ENCODE assay signal across 8 mouse cellular contexts in the genomic region with DNA sequence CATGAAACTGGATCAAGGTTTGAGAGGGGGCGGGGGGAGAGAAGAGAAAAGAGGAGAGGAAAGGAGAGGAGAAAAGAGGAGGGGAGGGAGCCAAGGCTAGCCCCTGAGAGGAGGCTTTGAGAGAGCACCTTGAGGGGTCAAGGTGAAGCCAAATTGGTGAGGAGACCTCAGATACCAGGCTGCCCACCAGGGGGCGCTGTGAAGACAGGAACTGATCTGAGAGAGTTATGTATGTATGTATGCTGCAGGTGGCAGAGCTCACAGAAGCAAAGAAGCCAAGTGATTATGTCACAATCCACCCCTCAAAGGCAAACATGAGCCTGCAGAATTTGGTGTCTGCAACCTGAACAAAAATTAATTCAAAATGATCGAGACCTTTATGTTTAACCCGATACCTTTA. TPM values are rescaled to one million over a fixed set of nuclear protein-coding genes. Genes with fewer than 3 reads are reported as not detected.
DNase-seq lines count a peak whose midpoint lies in the region; ATAC-seq lines count a peak whose summit lies in the region.

No protein-coding gene starts in this region.

- peaks cover 90% of the 10 kb centered on the region for H3K36me3 ChIP-seq in midbrain, embryonic 10.5 days
- peaks cover 43% of the 10 kb centered on the region for H3K36me3 ChIP-seq in midbrain, embryonic 13.5 days
- H3K36me3 ChIP-seq in limb, embryonic 11.5 days (ENCODE audit: control insufficient read depth, insufficient read depth, low read length): peaks cover 14% of the 10 kb centered on the region; the same call in 1 of the 2 replicates
- peaks cover 33% of the 10 kb centered on the region for H3K36me3 ChIP-seq in stomach, embryonic 14.5 days (ENCODE audit: control insufficient read depth, insufficient read depth, low read length)

- no peak overlapping the region for H3K9ac ChIP-seq in midbrain, embryonic 13.5 days (replicated peaks)
- no peak overlapping the region for H3K9ac ChIP-seq in limb, embryonic 11.5 days (ENCODE audit: low read length)
- H3K9ac ChIP-seq in stomach, embryonic 14.5 days (replicated peaks; ENCODE audit: low read depth, low read length): no peak overlapping the region

- H3K4me2 ChIP-seq in midbrain, embryonic 13.5 days (replicated peaks): no peak overlapping the region
- H3K4me2 ChIP-seq in limb, embryonic 11.5 days (ENCODE audit: low read depth, severe bottlenecking): no peak overlapping the region
- H3K4me2 ChIP-seq in stomach, embryonic 14.5 days (replicated peaks; ENCODE audit: low read depth, low read length): no peak overlapping the region

- H3K9me3 ChIP-seq in midbrain, embryonic 10.5 days (replicated peaks): no peaks in the 10 kb centered on the region
- no peaks in the 10 kb centered on the region for H3K9me3 ChIP-seq in midbrain, embryonic 13.5 days
- no peaks in the 10 kb centered on the region for H3K9me3 ChIP-seq in limb, embryonic 11.5 days (ENCODE audit: control insufficient read depth, low read length)
- H3K9me3 ChIP-seq in stomach, embryonic 14.5 days (ENCODE audit: control insufficient read depth, low read depth, low read length): no peaks in the 10 kb centered on the region

- H3K27ac ChIP-seq in midbrain, embryonic 10.5 days (replicated peaks): no peak overlapping the region
- no peak overlapping the region for H3K27ac ChIP-seq in midbrain, embryonic 13.5 days
- no peak overlapping the region for H3K27ac ChIP-seq in limb, embryonic 11.5 days (replicated peaks; ENCODE audit: low read depth, low read length)
- no peak overlapping the region for H3K27ac ChIP-seq in stomach, embryonic 14.5 days (ENCODE audit: low read length)

- peak; percentile 83 for DNase-seq in midbrain, embryonic 10.5 days (ENCODE audit: low spot score)
- DNase-seq in cerebellum, postnatal 25 days: peak; percentile 93 to 96
- peak; percentile 74 to 78 for DNase-seq in gastrocnemius, adult 8-10 months (ENCODE audit: low spot score in 2 of 2)
- peak; percentile 77 to 88 for DNase-seq in kidney, adult 8-10 months
- DNase-seq in limb, embryonic 11.5 days (ENCODE audit: low spot score): peak; percentile 93
- peak; percentile 91 for DNase-seq in naive thymus-derived CD4-positive, alpha-beta T cell, adult 2 months (ENCODE audit: low read depth)

- 0 out of 2 replicates have a peak, but pooled peaks cover 6% of the 10 kb centered on the region for H3K4me1 ChIP-seq in midbrain, embryonic 10.5 days
- H3K4me1 ChIP-seq in midbrain, embryonic 13.5 days (replicated peaks): 0 out of 2 replicates have a peak, but pooled peaks cover 5% of the 10 kb centered on the region
- H3K4me1 ChIP-seq in limb, embryonic 11.5 days (ENCODE audit: control insufficient read depth, insufficient read depth, low read length): no peaks in the 10 kb centered on the region
- no peaks in the 10 kb centered on the region for H3K4me1 ChIP-seq in stomach, embryonic 14.5 days (ENCODE audit: control insufficient read depth, insufficient read depth, low read length)

- no peaks in the 10 kb centered on the region for H3K27me3 ChIP-seq in midbrain, embryonic 10.5 days (ENCODE audit: low read depth, poor library complexity, severe bottlenecking)
- H3K27me3 ChIP-seq in midbrain, embryonic 13.5 days: no peaks in the 10 kb centered on the region
- no peaks in the 10 kb centered on the region for H3K27me3 ChIP-seq in limb, embryonic 11.5 days (ENCODE audit: control insufficient read depth, insufficient read depth, low read length)
- H3K27me3 ChIP-seq in stomach, embryonic 14.5 days (ENCODE audit: control insufficient read depth, insufficient read depth, low read length): no peaks in the 10 kb centered on the region

- H3K4me3 ChIP-seq in midbrain, embryonic 10.5 days: no peak overlapping the region
- H3K4me3 ChIP-seq in midbrain, embryonic 13.5 days (replicated peaks): no peak overlapping the region
- H3K4me3 ChIP-seq in limb, embryonic 11.5 days (ENCODE audit: low read depth, low read length): no peak overlapping the region
- H3K4me3 ChIP-seq in stomach, embryonic 14.5 days (ENCODE audit: low read depth, low read length): no peak overlapping the region

- no peak for ATAC-seq in midbrain, embryonic 13.5 days
- ATAC-seq in limb, embryonic 11.5 days (ENCODE audit: insufficient number of reproducible peaks, low FRiP score, low TSS enrichment, low read depth): no peak
- ATAC-seq in stomach, embryonic 14.5 days (ENCODE audit: insufficient number of reproducible peaks, insufficient read depth, low FRiP score, low read depth): peak; percentile 23; the same call in 1 of the 2 replicates

- 69% methylated on average over 4 of the region's 4 CpGs for WGBS in midbrain, embryonic 10.5 days
- 64% methylated on average over 4 of the region's 4 CpGs for WGBS in midbrain, embryonic 13.5 days
- WGBS in limb, embryonic 11.5 days: 71% methylated on average over 4 of the region's 4 CpGs
- WGBS in stomach, embryonic 14.5 days: 56% methylated on average over 4 of the region's 4 CpGs

RNA-seq across cellular contexts. Expression of a gene that starts 27.0 kb away (rescaled TPM):
- 128 and 134 TPM in 2 replicates for polyA plus RNA-seq in midbrain, embryonic 10.5 days (2016; fragmentation: Nextera tagmentation; extraction: Ambion mirVana)
- 116 and 132 TPM in 2 replicates for polyA plus RNA-seq in midbrain, embryonic 13.5 days (2015; fragmentation: Nextera tagmentation; extraction: Ambion mirVana)
- total RNA-seq in gastrocnemius, adult 8-10 months (2022): 10 to 100 TPM; 46.2 to 51.9 (median 49.8) TPM
- 136 and 160 TPM in 2 replicates for polyA plus RNA-seq in limb, embryonic 11.5 days (2014; fragmentation: Nextera tagmentation; extraction: Ambion mirVana)
- polyA plus RNA-seq in stomach, embryonic 14.5 days (2014; fragmentation: Nextera tagmentation; extraction: Ambion mirVana): 76.2 and 78.4 TPM in 2 replicates

RNA-seq across cellular contexts. Expression of a gene that starts 31.0 kb away (rescaled TPM):
- 56.1 and 62.9 TPM in 2 replicates for polyA plus RNA-seq in midbrain, embryonic 10.5 days (2016; fragmentation: Nextera tagmentation; extraction: Ambion mirVana)
- polyA plus RNA-seq in midbrain, embryonic 13.5 days (2015; fragmentation: Nextera tagmentation; extraction: Ambion mirVana): 70.3 and 77.4 TPM in 2 replicates
- 1 to 10 TPM; 7.7 to 9.3 (median 8.3) TPM for total RNA-seq in gastrocnemius, adult 8-10 months (2022)
- polyA plus RNA-seq in limb, embryonic 11.5 days (2014; fragmentation: Nextera tagmentation; extraction: Ambion mirVana): 39.4 and 42.1 TPM in 2 replicates
- 38.9 and 40.5 TPM in 2 replicates for polyA plus RNA-seq in stomach, embryonic 14.5 days (2014; fragmentation: Nextera tagmentation; extraction: Ambion mirVana)
